Mouse (Mus musculus) urinary bladder, adult 18-20 months (tissue): ENCODE measurements at regions not wholly inside any gene's neighbourhood (a gene's known extent, or its start where the extent isn't known, plus 50 kb on each side); places are given as distances from the start of the nearest gene placed in this dataset.

ENCODE experiments used
- DNase-seq, 2 experiments: peaks; one replicate each; pipeline ENCODE4 v3.0.0; 2022; ENCODE audit warnings: low spot score in 2 of 2, mixed read lengths in 2 of 2

GRCm38 (mm10) chr9:23134006-23134405, 88.9 kb upstream of the Bmper start:
- no peak for DNase-seq

- no peak for DNase-seq
Observed at GRCm38 (mm10) chr9:23134421-23135118, 88.3 kb upstream of the Bmper start.

GRCm38 (mm10) chr9:23136511-23136910, 86.4 kb upstream of the Bmper start:
- DNase-seq = no peak

GRCm38 (mm10) chr9:23137682-23138210, 85.1 kb upstream of the Bmper start:
- no peak for DNase-seq

- no peak for DNase-seq
Observed at GRCm38 (mm10) chr9:23139580-23140162, 83.2 kb upstream of the Bmper start.

- no peak for DNase-seq
Observed at GRCm38 (mm10) chr9:23144281-23144680, 78.6 kb upstream of the Bmper start.

DNA sequence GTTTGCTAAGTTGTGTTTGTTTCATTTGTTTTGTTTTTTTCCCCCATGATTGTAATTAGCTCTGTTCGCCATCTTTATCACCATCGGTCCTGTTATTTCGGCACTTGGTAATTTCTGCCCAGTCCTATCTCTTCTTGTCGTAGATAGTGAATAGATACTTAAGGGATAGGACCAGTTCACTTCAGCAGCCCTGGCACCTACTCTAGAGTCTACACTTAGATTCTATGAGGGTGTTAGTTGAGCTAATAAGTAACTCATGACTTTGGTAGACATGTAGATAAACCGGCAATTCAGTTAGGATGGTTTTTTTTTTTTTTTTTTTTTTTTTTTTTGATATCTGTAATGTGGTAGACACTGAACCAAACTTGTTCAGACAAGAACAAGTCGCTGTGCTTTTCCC, 72.5 kb upstream of the Bmper start:
- DNase-seq = no peak

GRCm38 (mm10) chr9:23150874-23151273, 72.0 kb upstream of the Bmper start:
- no peak for DNase-seq

DNA sequence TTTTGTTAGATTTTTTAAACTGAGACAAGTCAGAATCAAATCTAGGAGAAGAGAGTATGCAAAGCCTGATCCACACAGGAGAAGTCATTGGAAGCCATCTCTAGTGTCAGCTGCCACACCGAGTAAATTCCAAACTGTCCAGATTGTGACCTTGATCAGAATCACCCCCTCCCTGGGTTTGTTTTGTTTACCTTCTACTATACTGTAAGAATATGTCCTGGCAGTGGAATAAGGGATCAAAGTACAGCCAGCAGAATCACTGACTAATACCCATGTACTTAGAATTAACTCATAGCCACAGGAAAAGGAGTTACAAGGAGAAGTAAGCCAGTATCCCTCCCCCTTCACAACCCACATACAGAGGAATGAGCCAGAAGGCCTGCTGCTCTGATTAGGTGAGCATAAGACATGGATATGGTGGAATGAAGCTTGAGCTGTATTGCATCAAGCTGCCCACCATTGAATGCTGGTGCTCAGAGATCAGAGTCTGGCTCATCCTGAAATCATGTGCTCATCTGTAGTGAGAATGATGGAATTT, 70.9 kb upstream of the Bmper start:
- no peak for DNase-seq

- DNase-seq = no peak
Observed at GRCm38 (mm10) chr9:23156820-23157570, 65.9 kb upstream of the Bmper start.

GRCm38 (mm10) chr9:23158499-23158898, 64.4 kb upstream of the Bmper start:
- DNase-seq = no peak

GRCm38 (mm10) chr9:23161346-23161745, 61.5 kb upstream of the Bmper start:
- DNase-seq = no peak

- DNase-seq = no peak
Observed at GRCm38 (mm10) chr9:23167056-23167591, 55.8 kb upstream of the Bmper start.

DNA sequence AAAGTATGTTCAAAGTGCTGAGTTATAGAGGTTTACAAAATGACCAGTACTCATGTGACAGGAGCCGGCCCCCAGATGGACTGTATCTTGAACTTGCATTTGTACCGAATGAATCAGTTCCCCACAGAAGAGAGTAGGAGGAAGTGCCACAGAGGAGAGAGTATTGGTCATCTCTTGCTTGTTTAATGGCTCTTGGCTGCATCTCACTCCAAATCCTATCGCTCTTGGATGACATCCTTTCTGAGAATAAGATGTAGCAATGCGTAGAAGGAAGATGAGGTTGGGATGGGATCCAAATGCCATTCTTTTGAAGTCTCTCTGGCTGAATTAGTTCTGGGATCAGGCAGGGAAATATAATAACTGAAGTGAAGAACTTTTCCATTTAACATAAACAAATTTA, 55.2 kb upstream of the Bmper start:
- DNase-seq = no peak

DNA sequence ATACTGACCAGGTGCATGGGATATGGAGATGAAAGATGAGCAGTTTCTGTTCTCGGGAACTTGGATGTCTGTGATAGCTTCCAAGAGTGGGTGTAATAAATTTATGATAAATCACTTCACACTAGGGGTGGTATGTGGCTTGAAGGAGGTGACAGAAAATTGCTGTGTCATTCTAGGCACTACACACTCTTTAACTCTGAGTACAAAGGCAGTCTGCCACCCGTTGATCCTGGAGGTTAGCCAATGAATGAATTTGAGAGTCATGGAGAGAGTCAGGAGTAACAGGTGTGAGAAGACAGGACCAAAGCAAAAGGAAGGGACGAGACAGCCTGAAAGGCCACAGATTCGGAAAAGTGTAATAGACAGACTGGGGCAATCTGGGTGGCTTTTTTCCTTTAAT, 54.7 kb upstream of the Bmper start:
- no peak for DNase-seq

DNA sequence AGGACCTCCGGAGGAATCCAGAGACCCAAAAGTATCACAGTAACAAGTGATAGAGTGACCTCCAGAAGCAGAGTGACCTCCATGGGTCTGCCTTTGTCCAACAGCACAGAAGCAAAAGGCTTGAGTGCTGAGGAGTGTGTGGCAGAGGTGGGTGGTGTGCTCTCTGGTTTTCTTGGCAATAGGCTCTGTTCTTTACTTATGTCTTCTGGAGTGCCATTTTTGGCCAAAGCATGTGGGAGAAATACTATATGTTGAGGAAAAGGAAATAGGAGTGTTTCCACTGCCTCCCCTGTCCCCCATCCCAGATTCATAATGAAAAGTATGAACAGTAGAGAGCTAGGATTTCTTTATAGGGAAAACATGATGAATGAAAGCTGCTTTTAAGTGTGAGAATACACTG, 51.5 kb upstream of the Bmper start:
- DNase-seq = no peak
